Mouse (Mus musculus) MEL (cell line): ENCODE measurements at regions not wholly inside any gene's neighbourhood (a gene's known extent, or its start where the extent isn't known, plus 50 kb on each side); places are given as distances from the start of the nearest gene placed in this dataset.

Experiments used
- DNase-seq: peaks from one replicate; pipeline ENCODE4 v3.0.0; 2011; ENCODE audit warnings: low read depth, low spot score
- H3K27ac ChIP-seq: 2 replicates; pipeline ENCODE4 v1.5.1; 2012; ENCODE audit warnings: low read depth, mild to moderate bottlenecking, control low read depth, low read length, moderate library complexity; ENCODE audit not compliant: control insufficient read depth
- H3K27me3 ChIP-seq, 2 experiments: fragments of 150-350 bp in 1 of 2; sonication (generic) in 1 of 2; 2 replicates each; pipeline ENCODE4 v1.6.1; 2012; ENCODE audit warnings: low read length in 2 of 2, mild to moderate bottlenecking in 2 of 2, improper control_type of control experiment in 1 of 2, moderate library complexity in 1 of 2; ENCODE audit not compliant: insufficient read depth in 2 of 2, control insufficient read depth in 1 of 2
- H3K36me3 ChIP-seq, 2 experiments: 2 replicates each; pipeline ENCODE4 v1.6.1; 2012 to 2014; ENCODE audit warnings: low read length in 2 of 2, improper control_type of control experiment in 1 of 2, inconsistent platforms in 1 of 2, mild to moderate bottlenecking in 1 of 2; ENCODE audit not compliant: insufficient read depth in 2 of 2, control insufficient read depth in 1 of 2
- H3K4me1 ChIP-seq, 2 experiments: fragments of 150-350 bp in 1 of 2; sonication (generic) in 1 of 2; 2 replicates each; pipeline ENCODE4 v1.6.1; 2012; ENCODE audit warnings: low read length in 2 of 2, improper control_type of control experiment in 1 of 2, mild to moderate bottlenecking in 1 of 2; ENCODE audit not compliant: insufficient read depth in 2 of 2, control insufficient read depth in 1 of 2
- H3K4me3 ChIP-seq, 2 experiments: fragments of 150-350 bp in 1 of 2; sonication (generic) in 1 of 2; 2 replicates each; pipeline ENCODE4 v1.5.1; 2012; ENCODE audit warnings: low read depth in 2 of 2, low read length in 2 of 2, mild to moderate bottlenecking in 2 of 2, moderate library complexity in 2 of 2, control low read depth in 1 of 2, improper control_type of control experiment in 1 of 2; ENCODE audit not compliant: control insufficient read depth in 1 of 2, insufficient read depth in 1 of 2
- H3K79me2 ChIP-seq: 2 replicates; pipeline ENCODE4 v1.6.1; 2012; ENCODE audit warnings: mild to moderate bottlenecking, low read length, moderate library complexity; ENCODE audit not compliant: control insufficient read depth, poor library complexity, insufficient read depth
- H3K9ac ChIP-seq: 2 replicates; pipeline ENCODE4 v1.6.1; 2012; ENCODE audit warnings: low read depth, mild to moderate bottlenecking, control low read depth, low read length, moderate library complexity; ENCODE audit not compliant: control insufficient read depth, poor library complexity, severe bottlenecking
- H3K9me3 ChIP-seq: fragments of 150-350 bp; sonication (generic); replicated peaks from 2 replicates; pipeline ENCODE4 v1.6.1; 2012; ENCODE audit warnings: mild to moderate bottlenecking, low read length, improper control_type of control experiment, moderate library complexity; ENCODE audit not compliant: insufficient read depth
- BHLHE40 ChIP-seq: IDR thresholded peaks from 2 replicates; pipeline ENCODE4 v1.6.1; 2012; ENCODE audit warnings: low read depth, mild to moderate bottlenecking, inconsistent platforms, low read length, improper control_type of control experiment, borderline replicate concordance
- CHD1 ChIP-seq: IDR thresholded peaks from 2 replicates; pipeline ENCODE4 v1.6.1; 2012; ENCODE audit warnings: low read depth, mild to moderate bottlenecking, inconsistent platforms, low read length, improper control_type of control experiment
- CHD2 ChIP-seq: IDR thresholded peaks from 2 replicates; pipeline ENCODE4 v1.6.1; 2011; ENCODE audit warnings: low read length, improper control_type of control experiment
- EP300 ChIP-seq, 2 experiments: IDR thresholded peaks; 2 replicates each; pipeline ENCODE4 v1.6.1; 2011; ENCODE audit warnings: improper control_type of control experiment in 2 of 2, low read length in 2 of 2, low read depth in 1 of 2, mild to moderate bottlenecking in 1 of 2
- GABPA ChIP-seq: IDR thresholded peaks from 2 replicates; pipeline ENCODE4 v1.6.1; 2012; ENCODE audit warnings: low read depth, mild to moderate bottlenecking, inconsistent platforms, low read length, improper control_type of control experiment, moderate library complexity
- HCFC1 ChIP-seq: IDR thresholded peaks from 2 replicates; pipeline ENCODE4 v1.6.1; 2012; ENCODE audit warnings: low read depth, mild to moderate bottlenecking, inconsistent platforms, low read length, improper control_type of control experiment, moderate library complexity
- JUND ChIP-seq: IDR thresholded peaks from 2 replicates; pipeline ENCODE4 v1.6.1; 2011; ENCODE audit warnings: low read depth, mild to moderate bottlenecking, improper control_type of control experiment, low read length
- KAT2A ChIP-seq: conservative IDR thresholded peaks from 2 replicates; pipeline ENCODE4 v1.6.1; 2012; ENCODE audit warnings: low read depth, low read length, improper control_type of control experiment, inconsistent platforms
- MAX ChIP-seq: IDR thresholded peaks from 2 replicates; pipeline ENCODE4 v1.6.1; 2011; ENCODE audit warnings: low read length, improper control_type of control experiment
- MXI1 ChIP-seq: IDR thresholded peaks from 2 replicates; pipeline ENCODE4 v1.6.1; 2011; ENCODE audit warnings: mild to moderate bottlenecking, low read depth, low read length, improper control_type of control experiment
- MYC ChIP-seq: IDR thresholded peaks from 2 replicates; pipeline ENCODE4 v1.6.1; 2011; ENCODE audit warnings: low read depth, mild to moderate bottlenecking, low read length, improper control_type of control experiment, moderate library complexity
- NRF1 ChIP-seq: IDR thresholded peaks from 2 replicates; pipeline ENCODE4 v1.6.1; 2014; ENCODE audit warnings: low read depth, mild to moderate bottlenecking, inconsistent platforms, low read length, improper control_type of control experiment, moderate library complexity; ENCODE audit not compliant: poor library complexity, insufficient read depth, severe bottlenecking
- POLR2AphosphoS5 ChIP-seq: IDR thresholded peaks from 2 replicates; pipeline ENCODE4 v1.6.1; 2012; ENCODE audit warnings: low read depth, borderline replicate concordance, mild to moderate bottlenecking, inconsistent platforms, low read length, moderate library complexity, mixed read lengths
- RCOR1 ChIP-seq: IDR thresholded peaks from 2 replicates; pipeline ENCODE4 v1.6.1; 2012; ENCODE audit warnings: low read depth, mild to moderate bottlenecking, inconsistent platforms, low read length, improper control_type of control experiment
- SIN3A ChIP-seq: IDR thresholded peaks from 2 replicates; pipeline ENCODE4 v1.6.1; 2012; ENCODE audit warnings: low read length, improper control_type of control experiment, inconsistent platforms
- TBP ChIP-seq: IDR thresholded peaks from 2 replicates; pipeline ENCODE4 v1.8.0; 2011; ENCODE audit warnings: low read depth, low read length, improper control_type of control experiment
- TCF12 ChIP-seq: IDR thresholded peaks from 2 replicates; pipeline ENCODE4 v1.6.1; 2014; ENCODE audit warnings: low read depth, mild to moderate bottlenecking, inconsistent platforms, low read length, improper control_type of control experiment, moderate library complexity
- UBTF ChIP-seq: IDR thresholded peaks from 2 replicates; pipeline ENCODE4 v1.6.1; 2012; ENCODE audit warnings: low read depth, mild to moderate bottlenecking, inconsistent platforms, low read length, improper control_type of control experiment, moderate library complexity, borderline replicate concordance; ENCODE audit not compliant: insufficient read depth
- USF2 ChIP-seq, 2 experiments: IDR thresholded peaks; 2 replicates each; pipeline ENCODE4 v1.6.1; 2011 to 2012; ENCODE audit warnings: improper control_type of control experiment in 2 of 2, low read length in 2 of 2, borderline replicate concordance in 1 of 2, inconsistent platforms in 1 of 2, low read depth in 1 of 2, mild to moderate bottlenecking in 1 of 2; ENCODE audit not compliant: insufficient read depth in 1 of 2
- ZC3H11A ChIP-seq: IDR thresholded peaks from 2 replicates; pipeline ENCODE4 v1.6.1; 2012; ENCODE audit warnings: low read depth, mild to moderate bottlenecking, inconsistent platforms, low read length, improper control_type of control experiment
- ZMIZ1 ChIP-seq: IDR thresholded peaks from 2 replicates; pipeline ENCODE4 v1.6.1; 2012; ENCODE audit warnings: low read depth, mild to moderate bottlenecking, inconsistent platforms, low read length, improper control_type of control experiment, moderate library complexity
- ZNF384 ChIP-seq: IDR thresholded peaks from 2 replicates; pipeline ENCODE4 v1.6.1; 2012; ENCODE audit warnings: low read depth, mild to moderate bottlenecking, inconsistent platforms, low read length, improper control_type of control experiment

DNA sequence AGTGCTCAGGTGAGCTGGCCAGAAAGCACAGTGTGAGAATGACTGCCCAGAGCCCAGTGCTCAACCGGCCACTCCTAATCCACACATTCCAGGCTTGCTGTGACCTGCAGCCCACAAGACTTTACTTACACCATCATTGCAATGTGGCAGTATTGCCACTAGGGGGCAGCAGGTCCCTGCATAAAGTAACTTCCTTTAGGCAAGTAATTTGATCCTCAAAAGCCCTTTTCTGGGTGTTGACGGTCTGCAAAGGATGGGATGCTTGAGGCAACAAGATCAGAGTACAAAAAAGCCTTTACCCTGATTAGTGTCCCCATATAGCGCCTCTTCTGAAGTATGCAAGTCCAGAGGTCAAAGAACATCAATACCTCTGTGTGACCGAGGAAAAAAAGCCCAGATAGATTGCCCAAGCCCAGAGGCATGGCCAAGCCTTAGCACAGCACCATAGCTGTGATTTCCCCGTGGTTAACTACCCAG, 189.7 kb upstream of the Pkdcc start (continued):
- TF ChIP-seq UBTF (no peak), BHLHE40 (0 out of 2 replicates have a peak, but pooled peaks have one; percentile 36), TCF12 (0 out of 2 replicates have a peak, but pooled peaks have one; percentile 16)

GRCm38 (mm10) chr17:83034914-83035573, 180.0 kb upstream of the Pkdcc start:
- no peaks in the 10 kb centered on the region for H3K9me3 ChIP-seq
- no peak for TF ChIP-seq POLR2AphosphoS5
- no peak for TF ChIP-seq ZMIZ1
- TF ChIP-seq MYC: no peak
- no peak for TF ChIP-seq MAX
- TF ChIP-seq CHD2: no peak
- TF ChIP-seq MXI1: no peak
- no peak for TF ChIP-seq ZNF384
- no peak for TF ChIP-seq GABPA
- TF ChIP-seq EP300 (IDR thresholded peaks at IDR 0.05; ENCODE audit: low read depth in 1 of 2, low read length in 2 of 2): no peak
- TF ChIP-seq CHD1: no peak
- no peak for TF ChIP-seq ZC3H11A
- no peak for TF ChIP-seq BHLHE40
- TF ChIP-seq TBP: no peak
- no peak overlapping the region for H3K4me3 ChIP-seq
- H3K79me2 ChIP-seq: no peaks in the 10 kb centered on the region
- H3K9ac ChIP-seq: no peak overlapping the region
- no peaks in the 10 kb centered on the region; a peak in 1 of 4 replicates for H3K27me3 ChIP-seq
- DNase-seq: no peak
- peak overlapping the region; percentile 33; the same call in 1 of the 2 replicates for H3K27ac ChIP-seq
- no peaks in the 10 kb centered on the region; a peak in 1 of 4 replicates for H3K4me1 ChIP-seq
- H3K36me3 ChIP-seq: no peaks in the 10 kb centered on the region; a peak in 1 of 4 replicates

GRCm38 (mm10) chr17:83035574-83035918, 179.5 kb upstream of the Pkdcc start:
- Histone ChIP-seq H3K27me3 (no peaks in the 10 kb centered on the region; a peak in 1 of 4 replicates), H3K79me2 (no peaks in the 10 kb centered on the region), H3K9me3 (no peaks in the 10 kb centered on the region)
- DNase-seq: no peak
- TF ChIP-seq MXI1: no peak
- no peak for TF ChIP-seq NRF1
- TF ChIP-seq TCF12: peak; percentile 40; the same call in 1 of the 2 replicates
- peak in 1 of 2 experiments; percentile 12; a peak in 1 of 4 replicates for TF ChIP-seq EP300 (IDR thresholded peaks at IDR 0.05; ENCODE audit: low read depth in 1 of 2, low read length in 2 of 2)
- no peak for TF ChIP-seq SIN3A
- no peak for TF ChIP-seq POLR2AphosphoS5
- TF ChIP-seq BHLHE40: no peak
- no peak for TF ChIP-seq KAT2A
- no peak for TF ChIP-seq UBTF
- no peak for TF ChIP-seq RCOR1
- TF ChIP-seq USF2 (IDR thresholded peaks at IDR 0.05; ENCODE audit: borderline replicate concordance in 1 of 2, insufficient read depth in 1 of 2, low read depth in 1 of 2, low read length in 2 of 2): no peak
- TF ChIP-seq JUND: no peak
- TF ChIP-seq TBP: no peak
- TF ChIP-seq HCFC1: no peak
- TF ChIP-seq, all 39 proteins: peak for 2
- H3K4me3 ChIP-seq: peak overlapping the region in 1 of 2 experiments; percentile 7; a peak in 1 of 4 replicates
- no peaks in the 10 kb centered on the region; a peak in 1 of 4 replicates for H3K36me3 ChIP-seq
- H3K27ac ChIP-seq: peak overlapping the region; percentile 33; the same call in 1 of the 2 replicates
- no peaks in the 10 kb centered on the region; a peak in 1 of 4 replicates for H3K4me1 ChIP-seq
- no peak overlapping the region for H3K9ac ChIP-seq
